Mouse (Mus musculus) urinary bladder, postnatal 14 days (tissue): ENCODE results near the gene Mtss1l.

Experiments
- DNase-seq: peaks from one replicate; pipeline ENCODE4 v3.0.0; 2021; ENCODE audit warnings: low spot score

Mtss1l gene

DNA sequence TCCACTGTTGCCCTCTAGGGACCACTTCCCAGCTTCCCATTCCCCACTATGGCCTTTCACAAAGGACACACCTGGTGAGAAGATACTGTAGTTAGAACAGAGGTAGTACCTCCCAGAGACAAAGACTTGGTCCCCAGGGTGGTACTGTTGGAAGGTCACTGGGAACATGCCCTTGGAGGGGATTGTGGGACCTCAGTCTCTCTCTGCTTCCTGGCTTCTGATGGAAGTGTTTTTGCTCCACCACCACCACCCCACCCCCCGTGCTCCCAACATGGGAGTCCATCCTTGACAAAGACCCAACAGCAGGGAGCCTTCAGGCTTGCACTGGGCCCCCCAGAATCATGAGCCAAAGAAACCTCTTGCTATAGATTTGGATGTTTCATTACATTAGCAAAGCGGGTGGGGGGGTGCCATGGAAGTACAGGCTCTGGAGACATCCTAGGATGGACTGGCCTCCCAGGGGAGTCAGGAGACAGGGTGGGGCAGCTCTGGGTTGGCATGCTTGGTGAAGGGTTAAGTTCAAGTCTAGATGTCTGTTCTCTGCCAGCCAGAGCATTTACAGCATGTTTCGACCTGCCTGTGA lies 14.9 kb upstream of the Mtss1l start:
- DNase-seq = no peak

DNA sequence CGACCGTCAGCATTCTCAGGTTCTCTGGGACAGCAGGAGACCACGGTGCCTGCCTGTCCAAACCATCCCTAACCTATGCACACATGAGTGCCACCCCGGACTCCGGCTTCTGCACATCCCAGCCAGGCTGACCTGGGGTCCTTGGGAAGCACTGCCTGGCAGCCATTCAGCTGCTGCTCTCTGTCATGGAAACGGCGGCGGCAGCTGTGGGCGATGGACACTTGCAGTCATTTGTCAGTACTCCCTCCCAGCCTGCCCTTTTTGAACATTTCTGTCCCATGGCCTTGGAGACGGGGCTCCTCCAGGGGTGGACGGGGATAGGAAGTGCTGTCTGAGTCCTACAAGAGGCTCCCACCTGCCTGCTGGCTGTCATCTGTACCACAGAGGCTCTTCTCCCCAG lies 12.8 kb upstream of the Mtss1l start:
- DNase-seq = no peak

DNA sequence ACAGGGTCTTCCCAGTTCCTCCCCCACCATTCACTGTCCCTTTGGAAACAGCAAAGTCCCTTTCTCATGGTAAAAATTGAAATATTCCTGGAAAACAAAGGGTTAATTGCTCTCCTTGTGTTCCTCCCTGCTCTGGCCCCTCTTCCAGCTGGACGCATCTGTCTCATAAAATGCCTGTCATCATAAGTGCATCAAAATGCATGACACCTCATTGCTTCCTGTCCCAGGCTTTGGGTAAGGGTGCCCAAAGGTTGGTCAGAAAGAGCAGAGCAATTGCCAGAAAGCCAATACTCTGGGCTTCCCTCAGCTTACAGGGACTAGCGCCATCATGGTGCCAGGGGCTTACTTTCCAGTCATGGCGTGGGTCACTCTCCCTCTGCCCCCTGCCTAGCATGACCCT lies 10.7 kb upstream of the Mtss1l start:
- no peak for DNase-seq

DNA sequence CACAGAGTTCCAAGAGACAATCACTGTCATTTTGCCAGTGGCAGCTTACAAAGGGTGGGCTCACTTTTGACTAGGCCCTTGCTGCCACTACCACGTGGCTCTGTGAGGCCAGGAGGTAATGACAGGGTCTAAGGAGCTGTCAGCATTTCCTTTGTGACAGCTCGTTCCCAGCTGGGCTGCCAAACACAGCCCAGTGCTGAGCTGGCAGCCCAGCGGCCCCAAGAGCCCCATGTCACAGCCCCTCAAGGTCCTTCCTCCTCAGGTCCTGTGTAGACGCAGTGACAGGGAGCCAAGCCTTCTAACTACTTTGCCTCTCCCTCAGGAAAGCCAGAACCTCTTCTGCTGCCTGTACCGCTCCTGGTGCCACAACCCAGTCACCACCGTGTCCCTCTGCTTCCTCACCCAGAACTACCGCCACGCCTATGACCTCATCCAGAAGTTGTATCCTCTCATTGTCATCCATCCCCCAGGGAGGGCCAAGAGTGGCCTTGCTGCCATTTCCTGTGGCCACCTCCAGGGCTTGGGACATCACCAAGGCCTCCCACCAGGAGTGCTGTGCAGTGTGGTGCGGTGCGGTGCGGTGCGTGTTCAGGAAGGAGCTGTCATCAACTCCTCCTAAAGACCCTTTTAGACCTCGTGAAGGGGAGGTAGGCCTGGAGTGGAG lies 9.9 kb upstream of the Mtss1l start:
- DNase-seq = no peak

DNA sequence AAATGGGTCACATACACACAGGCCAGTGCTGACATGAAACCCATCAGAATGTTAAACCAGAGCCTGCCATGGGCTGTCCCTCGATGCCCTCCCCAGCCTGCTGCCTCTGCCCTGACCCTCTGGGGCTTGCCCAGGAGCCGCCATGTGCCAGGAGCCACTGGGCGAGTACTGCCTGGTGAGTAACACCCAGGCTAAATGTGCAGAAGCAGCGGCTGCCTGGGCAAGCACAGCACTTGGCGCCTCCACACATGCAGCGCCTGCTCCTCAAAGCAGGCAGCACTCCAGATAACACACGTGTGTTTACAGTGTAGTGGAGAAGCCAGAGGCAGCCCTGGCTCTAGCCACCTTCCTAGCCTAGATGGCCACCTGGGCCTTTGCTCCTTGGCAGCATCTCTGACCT lies 8.2 kb upstream of the Mtss1l start:
- no peak for DNase-seq

DNA sequence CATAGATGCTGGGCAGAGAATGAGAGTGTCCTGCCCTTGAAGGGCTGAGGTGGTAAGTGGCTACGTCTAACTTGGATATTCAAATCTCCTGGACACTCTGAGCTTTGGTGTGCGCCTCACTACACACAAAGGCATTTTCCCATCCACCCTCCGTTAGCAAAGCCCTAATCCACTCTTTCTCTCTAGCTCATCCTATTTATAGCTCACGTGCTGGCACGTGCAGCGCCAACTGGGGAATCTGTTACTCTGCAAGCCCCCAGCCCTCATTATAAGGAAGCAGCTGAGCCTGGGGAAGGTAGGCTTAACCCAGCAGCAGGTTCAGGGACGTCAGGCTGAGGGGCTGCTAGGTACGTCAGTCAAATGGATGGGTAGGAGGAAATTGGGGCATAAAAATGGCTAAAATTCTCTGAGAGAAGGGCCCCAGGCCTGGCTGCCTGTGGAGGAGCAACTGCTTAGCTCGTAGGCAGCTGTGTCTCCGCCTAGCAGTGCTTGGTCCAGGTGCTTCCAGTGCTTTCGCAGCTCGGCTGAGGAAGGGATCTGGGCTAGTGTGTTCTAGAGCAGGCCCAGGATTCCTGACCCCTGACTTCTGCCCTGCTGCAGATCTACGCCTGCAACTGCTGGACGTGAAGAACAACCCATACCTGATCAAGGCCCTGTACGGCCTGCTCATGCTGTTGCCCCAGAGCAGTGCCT lies 6.3 kb upstream of the Mtss1l start:
- no peak for DNase-seq

DNA sequence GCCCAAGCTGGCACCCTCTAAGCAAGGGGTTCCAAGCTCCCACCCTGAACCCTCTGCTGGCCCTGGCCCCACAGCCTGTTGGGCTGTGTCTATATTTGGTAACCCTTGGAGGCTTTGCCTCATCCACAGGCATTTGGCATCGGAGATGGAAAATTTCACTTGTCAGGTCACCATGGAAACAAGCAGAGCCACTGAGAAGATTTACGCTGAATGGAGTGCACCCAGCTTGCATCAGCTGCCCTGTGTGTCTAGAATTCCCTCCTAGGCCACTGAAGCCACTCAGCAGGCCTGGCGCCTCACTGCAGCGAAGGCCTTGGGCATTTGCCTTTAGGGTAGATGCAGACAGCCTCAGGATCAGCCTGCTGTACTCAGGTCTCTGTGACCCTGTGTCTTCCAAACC lies 5.2 kb upstream of the Mtss1l start:
- DNase-seq = no peak

DNA sequence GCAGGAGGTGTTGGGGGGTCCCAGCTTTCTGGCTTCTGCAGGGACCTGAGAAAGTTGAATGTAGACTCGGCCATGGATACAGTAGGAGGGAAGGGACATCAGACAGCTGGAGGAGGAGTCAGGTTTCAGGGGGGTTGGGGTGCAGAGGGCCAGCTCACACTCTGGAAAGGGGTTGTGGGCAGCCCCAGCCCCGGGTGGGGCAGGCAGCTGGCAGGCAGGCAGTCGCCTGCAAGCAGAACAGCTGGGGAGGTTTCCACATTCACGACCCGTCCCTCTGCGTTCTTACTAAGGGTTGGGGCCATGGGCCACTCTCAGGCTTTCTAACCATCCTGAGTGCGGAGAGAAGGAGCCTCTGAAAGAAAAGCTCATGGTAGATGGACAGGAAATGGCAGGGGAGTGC lies 4.1 kb upstream of the Mtss1l start:
- no peak for DNase-seq

DNA sequence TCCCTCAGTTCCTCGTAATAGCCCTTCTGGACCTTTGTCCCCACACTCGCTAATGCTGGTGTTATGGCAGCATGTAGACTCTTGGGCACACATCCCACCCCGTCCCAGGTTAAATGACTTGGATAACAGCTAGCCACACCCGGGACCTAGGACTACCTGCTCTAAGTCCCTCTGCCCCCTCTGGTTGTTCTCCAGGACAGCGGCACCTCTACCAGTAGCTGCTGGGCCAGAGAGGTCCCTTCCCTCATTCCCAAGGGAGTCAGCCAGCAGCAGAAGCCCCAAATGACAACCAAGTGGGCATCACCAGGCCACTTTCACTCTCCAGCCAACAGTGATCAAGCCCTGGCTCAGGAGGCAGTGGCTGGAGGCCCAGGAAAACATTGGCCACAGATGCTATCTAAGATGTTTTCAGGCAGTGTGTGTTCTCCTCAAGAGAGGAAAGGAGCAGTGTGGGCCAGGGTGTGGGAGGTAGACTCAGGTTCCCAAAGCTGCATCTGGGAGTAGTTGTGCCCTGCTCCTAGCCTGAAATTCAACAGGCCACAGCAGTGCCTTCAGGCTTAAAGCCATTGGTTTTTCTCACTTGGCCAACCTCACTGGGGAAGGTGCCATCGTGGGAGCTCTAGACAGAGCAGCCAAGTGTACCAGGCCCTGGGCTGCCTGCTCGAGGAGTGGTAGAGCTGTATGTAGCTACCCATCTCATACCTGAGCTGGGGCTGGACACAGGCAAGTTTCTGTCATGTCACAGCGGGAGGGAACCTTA lies 2.9 kb upstream of the Mtss1l start:
- no peak for DNase-seq

DNA sequence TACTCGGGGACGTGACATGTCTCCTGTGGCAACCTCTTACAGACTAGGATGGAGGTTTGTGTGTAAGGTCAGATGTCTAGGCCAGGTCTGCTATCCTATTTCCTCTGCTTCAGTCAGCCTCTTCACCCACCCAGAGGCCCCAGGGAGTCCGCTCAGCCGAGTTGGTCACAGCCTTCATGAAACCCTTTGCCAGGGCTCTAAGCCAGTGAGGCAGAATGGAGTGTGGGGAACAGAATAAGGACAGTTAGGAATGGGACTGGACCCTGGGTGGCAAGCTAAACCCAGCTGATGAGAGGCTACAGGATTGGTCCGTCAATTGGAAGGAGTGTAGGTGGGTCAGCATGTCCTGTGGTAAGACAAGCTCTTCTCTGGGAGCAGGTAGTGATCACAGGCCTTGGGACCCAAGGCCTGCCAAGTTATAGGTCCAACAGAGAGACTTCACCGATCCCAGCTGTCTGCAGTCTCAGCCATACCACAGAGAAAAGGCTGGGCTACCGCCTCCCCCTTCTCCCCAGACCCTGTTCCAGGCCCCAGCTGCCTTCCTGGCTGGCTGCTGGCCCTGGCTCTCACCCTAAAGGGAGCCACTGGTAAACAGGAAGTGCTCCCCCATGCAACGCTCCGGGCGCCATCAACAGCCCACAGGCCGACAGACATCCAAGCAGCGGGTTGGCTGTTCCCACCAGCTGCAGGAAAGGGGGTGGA lies 2.2 kb upstream of the Mtss1l start:
- DNase-seq = peak; percentile 45

DNA sequence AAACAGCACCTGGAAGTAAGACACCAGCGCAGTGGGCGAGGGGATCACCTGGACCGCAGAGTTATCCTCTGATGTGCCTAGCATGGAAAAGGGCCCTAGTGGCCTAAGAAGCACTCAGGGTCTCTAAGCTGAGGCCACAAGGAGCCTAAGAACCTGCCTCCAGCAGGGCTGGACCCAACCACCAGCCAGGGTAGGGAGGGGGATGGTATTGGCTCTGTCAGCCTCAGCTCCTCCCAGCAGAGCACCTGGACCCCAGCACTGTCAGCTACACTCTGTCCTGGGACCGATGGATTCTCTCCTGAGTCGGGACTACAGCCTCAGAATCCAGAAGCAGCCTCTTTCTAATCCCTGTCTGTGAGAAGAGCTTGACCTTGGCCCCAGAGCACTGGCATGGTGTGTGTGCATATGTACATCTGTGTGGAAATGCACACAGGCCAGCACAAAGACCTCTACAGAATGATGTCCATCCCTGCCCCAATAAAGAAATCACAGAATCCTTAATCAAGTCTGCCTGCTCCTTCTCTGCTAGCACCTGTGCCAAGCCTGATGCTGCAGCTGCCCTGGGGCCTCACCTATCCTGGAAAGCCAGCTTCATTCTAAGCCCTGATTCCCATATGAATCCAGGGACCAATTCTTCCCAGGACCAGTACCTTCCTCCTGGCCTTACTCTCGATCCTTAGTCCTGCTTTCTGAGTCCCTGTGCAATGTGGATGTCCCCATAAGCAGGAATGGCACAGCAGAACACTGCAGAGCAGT lies 1.2 kb upstream of the Mtss1l start:
- no peak for DNase-seq

DNA sequence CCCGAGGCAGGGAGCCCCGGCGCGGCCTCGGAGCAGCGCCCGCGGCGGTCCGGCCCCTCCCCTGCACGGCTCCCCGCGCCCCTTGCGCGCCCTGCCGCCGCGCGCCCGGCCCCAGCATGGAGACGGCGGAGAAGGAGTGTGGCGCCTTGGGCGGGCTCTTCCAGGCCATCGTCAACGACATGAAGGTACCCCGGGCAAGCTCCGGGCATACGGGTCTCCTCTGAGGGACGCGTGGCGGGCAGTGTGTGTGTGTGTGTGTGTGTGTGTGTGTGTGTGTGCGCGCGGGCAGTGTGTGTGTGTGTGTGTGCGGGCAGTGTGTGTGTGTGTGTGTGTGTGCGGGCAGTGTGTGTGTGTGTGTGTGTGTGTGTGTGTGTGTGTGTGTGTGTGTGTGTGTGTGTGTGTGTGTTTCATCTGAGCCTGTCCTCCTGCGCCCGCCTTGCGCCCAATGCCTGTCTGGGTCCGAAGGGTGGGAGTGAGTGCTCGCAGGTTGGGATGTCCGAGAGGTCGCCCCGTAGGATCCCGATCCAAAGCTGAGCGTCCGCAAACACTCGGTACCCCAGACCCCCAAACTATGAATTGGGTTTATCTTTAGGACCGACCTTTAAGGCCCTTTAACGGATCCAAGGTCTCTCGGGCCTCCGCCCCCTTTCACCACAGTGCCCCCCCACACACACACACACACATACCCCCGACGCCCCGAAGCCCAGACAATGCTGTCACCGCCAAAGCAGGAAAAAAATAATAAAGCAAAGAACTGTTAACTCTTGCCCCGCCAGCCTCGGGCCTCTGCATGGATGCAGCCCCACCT lies 534 bp downstream of the Mtss1l start:
- DNase-seq = peak; percentile 48

DNA sequence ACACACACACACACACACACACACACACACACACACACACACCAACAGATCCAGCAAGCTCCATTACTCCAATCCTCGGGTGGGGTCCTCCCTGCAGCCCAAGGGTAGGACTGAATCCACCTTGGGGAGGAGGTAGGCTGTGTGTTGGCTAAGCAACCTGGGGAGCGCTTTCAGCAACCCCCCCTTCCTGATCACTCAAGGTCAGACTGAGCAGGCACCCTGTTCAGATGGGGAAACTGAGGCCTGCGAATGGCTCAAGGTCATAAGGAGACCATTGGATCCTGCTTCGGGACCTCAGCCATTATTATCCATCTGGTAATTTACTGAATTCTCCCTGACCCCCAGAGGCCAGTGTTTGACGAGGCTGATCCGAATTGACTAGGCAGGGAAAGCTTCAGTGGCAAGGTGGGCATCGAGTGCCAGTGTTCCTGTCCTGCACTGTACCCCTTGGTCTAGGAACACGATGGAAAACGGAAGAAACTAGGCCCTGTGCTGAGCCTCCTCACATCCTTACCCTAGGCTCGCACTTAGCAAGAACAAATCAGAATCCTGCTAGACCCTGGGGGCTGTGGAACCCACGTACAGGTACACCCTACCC lies 1.2 kb downstream of the Mtss1l start:
- DNase-seq = no peak

DNA sequence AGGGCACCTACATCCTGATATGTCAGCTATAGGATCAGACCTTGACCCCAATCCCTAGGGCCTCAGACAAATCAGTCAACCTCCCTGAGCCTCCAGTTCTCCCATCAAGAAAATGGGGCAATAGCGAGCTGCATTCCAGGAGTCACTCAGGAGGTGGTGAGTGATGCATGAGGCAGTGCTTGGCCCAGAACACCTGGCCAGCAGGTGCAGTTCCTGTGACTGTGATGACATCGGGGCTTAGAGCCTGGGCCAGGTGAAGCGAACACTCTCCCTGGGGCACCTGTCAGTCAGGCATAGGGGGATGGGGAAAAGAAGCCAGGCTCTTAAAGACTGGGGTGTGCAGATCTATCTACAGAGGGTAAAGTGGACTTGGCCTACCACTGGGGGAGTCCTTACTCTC lies 3.2 kb downstream of the Mtss1l start:
- no peak for DNase-seq

DNA sequence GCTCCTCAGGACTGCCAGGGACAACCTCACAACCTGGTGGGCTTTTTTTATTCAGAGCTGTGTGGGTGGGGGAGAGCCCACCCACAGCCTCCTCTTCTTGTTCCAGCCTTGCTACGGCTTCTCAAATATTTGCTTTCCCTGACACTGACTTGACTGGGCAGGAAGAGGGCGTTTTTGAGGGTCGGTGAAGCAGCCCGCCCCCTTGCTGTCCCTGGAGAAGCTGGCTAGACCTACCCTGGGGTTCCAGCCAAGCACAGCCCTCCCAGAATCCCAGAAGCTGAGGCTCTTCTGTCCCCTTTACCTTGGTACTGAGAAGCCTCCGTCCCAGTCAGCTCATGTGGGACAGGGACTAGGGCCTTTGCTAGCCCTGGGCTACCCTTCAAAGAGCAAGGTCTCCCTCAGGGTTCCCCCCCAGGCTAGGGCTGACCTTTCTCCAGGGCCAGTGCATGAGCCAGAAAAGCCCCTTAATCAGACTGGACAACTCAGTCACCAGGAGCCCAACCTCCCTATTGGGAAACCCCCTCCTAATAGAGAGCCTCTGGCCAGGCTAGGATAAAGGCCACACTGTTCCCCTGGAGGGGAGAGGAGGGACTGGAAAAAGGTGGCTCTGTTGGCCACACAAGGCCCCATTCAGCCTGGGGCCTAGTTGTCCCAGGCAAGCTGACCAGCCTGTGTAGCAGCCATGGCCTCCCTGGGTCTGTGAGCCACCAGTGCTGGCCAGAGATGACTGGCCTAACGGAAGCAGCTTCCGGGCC lies 4.0 kb downstream of the Mtss1l start:
- no peak for DNase-seq

DNA sequence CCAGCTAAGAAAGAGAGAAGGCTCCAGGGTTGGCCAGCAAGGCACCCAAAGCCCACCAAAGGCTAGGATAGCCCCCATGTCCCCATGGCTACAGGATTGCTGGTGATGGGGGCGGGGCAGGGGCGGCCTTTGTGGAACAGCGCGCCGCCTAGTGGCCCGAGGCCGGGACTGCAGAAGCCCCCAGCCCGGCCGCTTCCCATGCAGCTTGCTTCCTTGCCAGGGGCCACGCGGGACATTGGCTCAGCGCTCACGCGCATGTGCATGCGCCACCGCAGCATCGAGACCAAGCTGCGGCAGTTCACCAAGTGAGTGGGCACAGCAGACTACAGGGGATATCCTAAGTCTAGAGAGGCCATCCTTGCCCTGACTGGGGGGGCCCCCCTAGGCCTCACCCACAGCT lies 5.6 kb downstream of the Mtss1l start:
- peak; percentile 40 for DNase-seq

DNA sequence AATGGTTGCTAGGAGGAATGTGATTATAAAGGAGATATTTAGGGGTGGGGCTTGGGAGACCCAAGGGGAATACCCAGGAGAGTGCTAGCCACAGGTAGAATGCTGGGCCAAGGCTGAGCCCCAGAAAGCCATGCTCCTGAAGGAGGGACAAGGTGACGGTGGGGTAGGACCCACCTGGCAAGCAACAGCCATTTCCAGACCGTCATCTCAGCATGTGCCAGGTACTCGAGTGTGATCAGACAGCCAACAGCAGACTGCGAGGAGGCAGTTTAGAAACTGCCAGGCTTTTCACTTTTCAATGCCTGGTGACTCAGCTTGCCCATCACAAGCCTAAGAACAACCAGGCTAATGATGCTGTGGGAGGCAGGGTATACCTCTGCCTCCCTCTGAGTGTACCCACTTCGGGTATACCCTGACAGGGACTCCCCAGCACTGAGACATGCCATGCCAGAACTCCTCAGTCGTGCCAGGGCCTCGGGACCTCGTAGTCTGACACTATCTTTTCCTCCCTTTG lies 10.1 kb downstream of the Mtss1l start:
- DNase-seq = no peak

DNA sequence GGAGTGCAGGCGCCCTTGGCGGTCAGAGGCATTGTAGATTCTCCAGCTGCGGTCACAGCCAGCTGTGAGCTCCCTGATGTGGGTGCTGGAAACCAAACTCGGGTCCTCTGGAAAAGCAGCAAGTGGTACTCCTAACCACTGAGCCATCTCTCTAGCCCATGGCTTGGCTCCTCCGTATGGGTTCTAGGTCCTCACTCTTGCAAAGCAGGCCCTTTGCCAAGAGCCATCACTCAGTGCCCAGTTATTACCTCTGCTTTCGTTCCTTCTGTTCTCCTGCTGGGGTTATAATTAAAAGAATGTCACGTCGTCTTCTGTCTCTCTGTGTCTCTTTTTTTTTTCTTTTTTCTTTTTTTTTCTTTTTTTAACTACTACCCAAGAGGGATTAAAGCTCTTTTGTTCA lies 11.8 kb downstream of the Mtss1l start:
- no peak for DNase-seq

DNA sequence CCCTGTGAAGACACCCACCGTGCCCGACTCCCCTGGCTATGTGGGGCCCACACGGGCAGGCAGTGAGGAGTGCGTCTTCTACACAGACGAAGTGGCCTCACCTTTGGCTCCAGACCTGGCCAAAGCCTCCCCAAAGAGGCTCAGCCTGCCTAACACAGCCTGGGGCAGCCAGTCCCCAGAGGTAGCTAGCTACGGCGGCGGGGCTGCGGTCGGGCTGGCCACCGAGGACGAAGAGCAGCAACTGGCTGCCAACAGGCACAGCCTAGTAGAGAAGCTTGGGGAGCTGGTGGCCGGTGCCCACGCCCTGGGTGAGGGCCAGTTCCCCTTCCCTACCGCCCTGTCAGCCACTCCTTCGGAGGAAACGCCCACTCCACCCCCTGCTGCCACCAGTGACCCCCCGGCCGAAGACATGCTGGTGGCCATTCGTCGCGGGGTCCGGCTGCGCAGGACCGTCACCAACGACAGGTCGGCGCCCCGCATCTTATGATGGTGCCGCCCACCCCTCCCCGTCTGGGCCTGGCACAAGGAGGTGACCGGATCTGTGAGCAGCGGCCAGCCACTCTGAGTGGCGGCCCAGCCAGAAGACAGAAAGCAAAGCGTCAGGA lies 17.4 kb downstream of the Mtss1l start:
- DNase-seq = no peak
